Mouse (Mus musculus): ENCODE measurements around the gene Fkbp10. TPM values are rescaled to one million over a fixed set of nuclear protein-coding genes. Genes with fewer than 3 reads are reported as not detected.

Gene Fkbp10
- polyA plus RNA-seq, 1 experiment from 2014 or later: 67.0 TPM

DNA sequence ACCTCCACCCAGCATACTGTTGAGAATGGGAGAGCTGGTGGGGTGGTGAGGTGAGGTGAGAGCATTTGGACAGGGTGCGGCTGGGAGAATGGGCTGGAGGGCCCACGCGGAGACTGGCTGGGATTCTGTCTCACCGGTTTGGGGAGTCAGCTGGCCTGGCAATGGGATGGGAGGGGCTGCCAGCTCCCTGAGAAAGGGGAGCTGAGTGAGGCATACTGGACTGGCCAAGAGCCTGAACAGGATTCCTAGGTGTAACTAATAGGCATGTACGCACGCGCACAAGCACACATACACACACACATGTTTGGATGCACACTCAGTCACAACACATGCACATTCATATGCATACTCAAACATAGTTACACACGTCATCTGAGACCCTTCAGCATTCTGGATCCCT is 9.2 kb upstream of the Fkbp10 start:
- no peak overlapping the region for H3K4me3 ChIP-seq
- WGBS: 83% methylated on average over 8 of the region's 8 CpGs
- no peak overlapping the region for H3K27ac ChIP-seq (replicated peaks)
- H3K9me3 ChIP-seq: no peaks in the 10 kb centered on the region
- peaks cover 34% of the 10 kb centered on the region for H3K36me3 ChIP-seq (replicated peaks)
- no peak for DNase-seq (ENCODE audit: low spot score)
- H3K27me3 ChIP-seq (replicated peaks; ENCODE audit: low read depth, poor library complexity, severe bottlenecking): no peaks in the 10 kb centered on the region; the same call in 1 of the 2 replicates
- peaks cover 32% of the 10 kb centered on the region for H3K4me1 ChIP-seq

DNA sequence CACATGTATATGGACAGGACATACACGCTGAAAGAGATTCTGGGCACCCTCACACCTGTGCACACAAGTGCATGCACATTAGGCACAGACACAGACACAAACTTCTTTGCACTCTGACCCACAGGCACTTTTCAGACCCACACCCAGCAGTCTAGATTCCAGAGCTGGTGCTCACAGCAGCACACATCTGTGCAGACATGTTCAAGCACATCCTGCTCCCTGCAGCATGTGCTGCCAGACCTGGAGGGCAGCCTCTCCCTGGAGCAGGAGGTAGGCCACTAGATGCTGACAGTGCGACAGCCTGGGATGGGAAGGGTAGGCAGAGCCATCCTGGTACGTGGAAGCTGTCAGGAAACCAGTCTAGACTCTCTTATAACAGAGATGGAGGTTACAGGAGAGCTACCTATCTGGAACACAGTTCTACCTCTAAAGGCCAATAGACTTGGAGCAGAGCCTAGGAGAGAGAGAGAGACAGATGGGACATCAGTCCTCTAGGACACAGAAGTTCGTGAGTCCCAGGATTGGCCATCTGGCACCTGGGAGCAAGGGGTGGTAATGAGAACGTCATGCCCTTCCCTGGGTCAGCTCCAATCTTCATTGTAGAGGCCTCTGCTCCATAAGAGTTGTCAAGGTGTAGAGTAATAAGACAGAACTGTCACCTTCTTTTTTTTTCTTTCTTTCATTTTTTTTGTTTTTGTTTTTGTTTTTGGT is 8.3 kb upstream of the Fkbp10 start:
- peaks cover 31% of the 10 kb centered on the region for H3K4me1 ChIP-seq
- H3K4me3 ChIP-seq: no peak overlapping the region
- 84% methylated on average over 5 of the region's 5 CpGs for WGBS

DNA sequence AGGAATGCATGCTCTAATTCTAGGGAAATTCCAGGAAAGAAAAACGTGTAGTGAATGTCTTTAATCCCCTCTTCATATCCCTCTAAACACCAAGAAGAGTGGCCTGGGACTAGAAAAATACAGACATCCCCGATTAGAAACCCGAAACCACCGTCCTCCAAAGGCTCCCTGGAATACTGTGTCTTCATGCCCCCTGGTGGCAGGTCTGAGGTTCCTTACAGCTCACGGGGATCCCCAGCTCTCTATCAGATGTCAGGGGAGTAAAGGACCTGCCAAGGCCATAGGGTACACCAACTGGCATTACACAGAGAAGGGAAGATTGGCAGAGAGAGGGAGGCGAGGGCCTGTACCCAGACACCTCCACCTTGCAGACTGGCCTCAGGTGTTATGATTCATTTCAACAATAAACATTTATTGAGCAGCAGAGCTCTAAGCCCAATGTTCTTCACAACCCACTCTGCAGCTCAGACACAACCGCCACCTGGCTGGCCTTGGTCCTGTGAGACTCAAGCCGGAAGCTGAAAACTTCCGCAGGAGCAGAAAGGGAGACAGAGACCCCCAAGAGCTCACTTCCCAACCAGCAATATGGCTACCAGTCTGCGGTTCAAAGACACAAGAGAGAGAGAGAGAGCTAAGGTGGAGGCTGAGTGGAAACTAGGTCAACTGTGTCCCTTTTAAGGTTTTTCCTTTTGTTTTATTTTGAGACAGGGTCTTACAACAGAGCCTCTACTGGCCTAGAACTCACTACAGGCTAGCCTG is 7.2 kb upstream of the Fkbp10 start:
- no peaks in the 10 kb centered on the region for H3K9me3 ChIP-seq
- 39% methylated on average over 10 of the region's 10 CpGs for WGBS
- H3K27me3 ChIP-seq (replicated peaks; ENCODE audit: low read depth, poor library complexity, severe bottlenecking): no peaks in the 10 kb centered on the region
- peaks cover 36% of the 10 kb centered on the region for H3K4me1 ChIP-seq
- peaks cover 46% of the 10 kb centered on the region for H3K36me3 ChIP-seq (replicated peaks)
- DNase-seq (ENCODE audit: low spot score): peak; percentile 72
- H3K27ac ChIP-seq (replicated peaks): no peak overlapping the region
- H3K4me3 ChIP-seq: no peak overlapping the region

More for the DNA sequence above, 8.3 kb upstream of the Fkbp10 start:
- Histone ChIP-seq H3K27ac (replicated peaks) (no peak overlapping the region), H3K36me3 (replicated peaks) (peaks cover 42% of the 10 kb centered on the region), H3K9me3 (no peaks in the 10 kb centered on the region), H3K27me3 (replicated peaks; ENCODE audit: low read depth, poor library complexity, severe bottlenecking) (no peaks in the 10 kb centered on the region)
- DNase-seq (ENCODE audit: low spot score): no peak

DNA sequence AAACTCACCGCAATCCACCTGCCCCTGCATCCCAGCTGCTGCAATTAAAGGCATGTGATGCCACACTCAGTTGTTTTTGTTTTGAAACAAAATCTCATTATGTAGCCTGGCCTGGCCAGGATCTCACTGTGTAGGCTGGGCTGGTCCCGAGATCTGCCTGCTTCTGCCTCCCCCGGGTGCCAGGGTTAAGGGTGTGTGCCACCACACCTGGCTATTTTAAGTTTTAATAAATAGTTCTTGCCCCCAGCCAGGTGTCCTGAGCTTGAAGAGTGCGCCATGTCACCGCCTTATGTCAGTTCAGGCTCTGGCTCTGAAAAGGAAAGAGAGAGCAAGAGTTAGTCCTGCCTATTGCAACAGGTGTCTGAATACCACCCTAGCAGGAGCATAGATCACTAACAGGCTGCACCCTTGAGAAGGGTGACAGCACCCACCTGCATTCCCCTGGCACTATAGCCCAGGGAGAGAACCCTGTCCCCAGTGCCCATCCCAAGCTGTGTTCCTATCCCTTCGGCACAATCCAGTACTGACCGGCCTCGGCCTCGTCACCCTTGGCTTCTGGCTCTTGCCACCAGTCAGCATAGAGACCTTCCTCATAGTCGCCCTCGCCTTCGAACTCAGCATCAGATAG is 6.5 kb upstream of the Fkbp10 start:
- WGBS: 90% methylated on average over 12 of the region's 12 CpGs
- Histone ChIP-seq H3K4me3 (no peak overlapping the region), H3K36me3 (replicated peaks) (peaks cover 46% of the 10 kb centered on the region), H3K4me1 (peaks cover 43% of the 10 kb centered on the region), H3K27me3 (replicated peaks; ENCODE audit: low read depth, poor library complexity, severe bottlenecking) (0 out of 2 replicates have a peak, but pooled peaks cover 7% of the 10 kb centered on the region), H3K9me3 (no peaks in the 10 kb centered on the region), H3K27ac (replicated peaks) (no peak overlapping the region)
- DNase-seq (ENCODE audit: low spot score): no peak

DNA sequence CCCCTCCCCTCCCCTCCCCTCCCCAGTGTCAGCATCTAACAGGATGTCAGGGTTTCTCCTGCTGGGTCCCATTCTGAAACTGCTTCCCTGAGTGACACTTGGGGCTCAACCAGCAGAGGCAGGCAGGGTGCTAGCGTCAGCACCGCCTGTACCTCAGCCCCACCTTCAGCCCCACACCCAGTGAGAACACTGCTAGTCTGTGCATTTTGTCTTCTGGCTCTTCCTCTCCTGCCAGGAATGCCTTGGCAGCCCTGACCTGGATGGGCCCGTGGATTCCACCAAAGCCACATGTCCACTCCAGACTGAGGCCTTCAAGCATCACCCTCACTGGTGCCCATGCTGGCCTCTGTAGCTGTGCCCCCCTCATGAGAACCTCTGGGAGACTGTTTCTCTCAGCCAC is 5.8 kb upstream of the Fkbp10 start:
- 82% methylated on average over 3 of the region's 3 CpGs for WGBS
- Histone ChIP-seq H3K27me3 (replicated peaks; ENCODE audit: low read depth, poor library complexity, severe bottlenecking) (0 out of 2 replicates have a peak, but pooled peaks cover 9% of the 10 kb centered on the region), H3K4me3 (no peak overlapping the region), H3K36me3 (replicated peaks) (peaks cover 46% of the 10 kb centered on the region), H3K4me1 (peaks cover 50% of the 10 kb centered on the region), H3K9me3 (no peaks in the 10 kb centered on the region), H3K27ac (replicated peaks) (no peak overlapping the region)
- DNase-seq (ENCODE audit: low spot score): no peak

DNA sequence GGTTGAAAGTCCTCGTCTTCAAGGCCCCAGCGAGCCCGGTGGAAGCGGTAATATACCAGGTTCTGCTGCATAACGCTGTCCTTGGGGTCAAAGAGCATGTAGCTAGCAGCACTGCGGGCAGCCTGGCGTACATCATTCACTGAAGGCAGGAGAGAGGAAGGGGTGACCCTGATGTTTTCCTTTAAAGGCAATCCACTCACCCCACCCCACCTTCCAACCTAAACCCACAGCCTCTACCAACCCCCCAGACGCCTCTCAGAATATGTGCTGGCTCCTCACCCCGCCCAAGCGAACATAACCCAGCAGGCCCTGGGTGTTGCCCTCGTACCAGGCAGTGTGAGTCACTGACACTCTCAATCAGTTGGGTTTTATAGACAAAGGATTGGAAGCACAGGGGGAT is 3.8 kb upstream of the Fkbp10 start:
- peaks cover 66% of the 10 kb centered on the region for H3K4me1 ChIP-seq
- peaks cover 16% of the 10 kb centered on the region; the same call in 1 of the 2 replicates for H3K27me3 ChIP-seq (replicated peaks; ENCODE audit: low read depth, poor library complexity, severe bottlenecking)
- H3K27ac ChIP-seq (replicated peaks): peak overlapping the region; percentile 32; the same call in 1 of the 2 replicates
- H3K4me3 ChIP-seq: no peak overlapping the region
- H3K9me3 ChIP-seq: no peaks in the 10 kb centered on the region
- no peak for DNase-seq (ENCODE audit: low spot score)
- WGBS: 90% methylated on average over 11 of the region's 11 CpGs
- peaks cover 46% of the 10 kb centered on the region for H3K36me3 ChIP-seq (replicated peaks)

DNA sequence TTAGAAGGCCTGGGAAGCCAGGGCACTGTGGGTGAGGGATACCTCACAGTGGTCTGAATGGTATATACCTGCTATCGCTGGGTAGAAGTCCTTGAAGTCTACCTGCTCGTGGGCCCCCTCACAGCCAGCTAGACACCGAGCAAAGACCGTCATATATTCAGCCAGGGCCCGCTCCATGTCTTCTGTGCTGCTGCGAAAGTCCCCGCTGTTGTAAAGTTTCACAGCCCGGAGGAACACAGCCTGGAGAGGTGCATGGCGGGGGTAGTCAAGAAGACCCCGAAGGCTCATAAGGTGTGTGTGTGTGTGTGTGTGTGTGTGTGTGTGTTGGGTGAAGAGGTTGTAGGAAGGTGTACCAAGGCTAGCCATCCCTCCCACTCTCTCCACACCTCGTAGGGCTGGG is 2.0 kb upstream of the Fkbp10 start:
- DNase-seq (ENCODE audit: low spot score): no peak
- Histone ChIP-seq H3K4me1 (peaks cover 59% of the 10 kb centered on the region), H3K27me3 (replicated peaks; ENCODE audit: low read depth, poor library complexity, severe bottlenecking) (peaks cover 18% of the 10 kb centered on the region; the same call in 1 of the 2 replicates), H3K27ac (replicated peaks) (peak overlapping the region; percentile 95), H3K36me3 (replicated peaks) (peaks cover 37% of the 10 kb centered on the region), H3K4me3 (peak overlapping the region; percentile 71), H3K9me3 (no peaks in the 10 kb centered on the region)
- WGBS: 82% methylated on average over 11 of the region's 11 CpGs

DNA sequence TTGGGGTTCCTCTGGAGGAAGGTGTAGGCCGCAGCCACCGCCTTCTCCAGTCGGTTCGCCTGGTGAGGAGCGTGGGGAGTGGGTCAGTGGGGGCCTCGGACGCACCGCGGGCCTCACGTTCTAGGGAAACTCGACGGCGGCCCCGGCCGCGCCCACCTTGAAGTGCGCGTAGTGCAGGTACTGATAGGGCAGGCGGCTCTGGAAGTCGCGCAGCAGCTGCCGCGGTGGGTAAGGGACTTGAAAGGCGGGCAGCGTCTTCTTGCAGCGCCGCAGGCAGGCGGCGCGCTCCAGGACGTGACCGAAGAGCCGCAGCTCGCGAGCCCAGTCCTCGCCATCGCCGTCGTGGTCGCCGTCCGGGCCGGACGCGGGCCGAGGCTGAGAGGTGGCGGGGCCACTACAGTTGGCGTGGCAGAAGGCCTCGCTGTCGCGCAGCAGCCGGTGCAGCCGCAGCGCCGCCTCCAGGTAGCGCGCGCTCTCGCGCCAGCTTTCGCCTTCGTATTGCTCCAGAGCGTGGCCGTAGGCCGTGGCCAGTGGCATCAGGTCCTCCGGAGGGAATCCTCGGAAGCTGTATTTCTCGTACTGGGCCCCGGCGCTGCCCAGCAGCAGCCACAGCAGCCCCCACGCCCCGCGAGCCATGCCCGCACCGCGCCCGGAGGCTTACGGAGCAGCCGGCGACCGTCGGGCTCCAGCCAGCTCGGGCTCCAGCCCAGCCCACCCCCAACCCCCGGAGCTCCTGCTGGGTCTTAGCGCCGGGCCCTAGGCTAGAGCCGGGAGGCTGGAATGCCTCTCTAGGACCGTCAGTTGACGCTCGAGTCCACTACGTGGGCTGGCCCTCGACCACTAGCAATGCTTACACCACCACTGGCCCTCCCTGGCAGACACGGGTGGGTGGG is 1.2 kb upstream of the Fkbp10 start, which contains the start of gene P3h4:
Gene P3h4 (minus strand): TSS at position 816 of the 893 bp plus-strand sequence.
- WGBS: 1% methylated on average over 93 of the region's 93 CpGs
- Histone ChIP-seq H3K9me3 (no peaks in the 10 kb centered on the region), H3K27me3 (replicated peaks; ENCODE audit: low read depth, poor library complexity, severe bottlenecking) (peaks cover 18% of the 10 kb centered on the region; the same call in 1 of the 2 replicates), H3K4me1 (peaks cover 59% of the 10 kb centered on the region), H3K27ac (replicated peaks) (peak within 1 kb of the TSS; percentile 95), H3K36me3 (replicated peaks) (peaks cover 33% of the 10 kb centered on the region), H3K4me3 (peak within 1 kb of the TSS; percentile 71)
- peak; percentile 94 for DNase-seq (ENCODE audit: low spot score)

DNA sequence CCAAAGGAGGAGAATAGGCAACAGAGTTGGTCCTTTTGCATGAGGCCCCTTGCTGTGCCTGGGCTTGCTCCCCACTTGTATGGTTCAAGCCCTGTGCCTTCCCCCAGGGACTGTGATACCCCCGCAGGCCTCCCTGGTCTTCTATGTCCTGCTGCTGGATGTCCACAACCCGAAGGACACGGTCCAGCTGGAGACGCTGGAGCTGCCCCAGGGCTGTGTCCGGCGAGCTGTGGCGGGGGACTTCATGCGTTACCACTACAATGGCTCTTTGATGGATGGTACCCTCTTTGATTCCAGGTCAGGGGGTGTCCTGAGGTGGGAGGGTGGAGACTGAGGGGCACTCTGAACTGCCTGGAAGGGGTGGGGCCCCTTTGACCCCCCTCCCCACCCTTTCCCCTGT is 6.0 kb downstream of the Fkbp10 start:
- Histone ChIP-seq H3K4me3 (no peak overlapping the region), H3K4me1 (peaks cover 17% of the 10 kb centered on the region), H3K36me3 (replicated peaks) (peaks cover 67% of the 10 kb centered on the region), H3K27ac (replicated peaks) (no peak overlapping the region), H3K27me3 (replicated peaks; ENCODE audit: low read depth, poor library complexity, severe bottlenecking) (peaks cover 4% of the 10 kb centered on the region; the same call in 1 of the 2 replicates), H3K9me3 (no peaks in the 10 kb centered on the region)
- no peak for DNase-seq (ENCODE audit: low spot score)
- 43% methylated on average over 8 of the region's 8 CpGs for WGBS

DNA sequence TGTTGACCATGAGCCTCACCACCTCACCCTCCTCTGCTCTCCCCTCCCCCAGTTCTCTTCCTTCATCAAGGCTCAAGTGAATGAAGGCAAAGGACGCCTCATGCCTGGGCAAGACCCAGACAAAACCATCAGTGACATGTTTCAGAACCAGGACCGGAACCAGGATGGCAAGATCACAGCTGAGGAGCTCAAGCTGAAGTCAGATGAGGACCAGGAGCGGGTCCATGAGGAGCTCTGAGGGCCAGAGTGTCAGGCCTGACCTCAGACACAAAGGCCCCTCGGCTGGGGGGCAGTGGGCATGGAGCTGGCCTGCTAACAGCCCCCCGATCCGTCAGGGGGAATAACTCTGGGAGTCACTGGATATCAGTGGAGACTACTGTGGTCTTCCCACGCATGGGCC is 8.3 kb downstream of the Fkbp10 start:
- H3K4me1 ChIP-seq: 0 out of 2 replicates have a peak, but pooled peaks cover 9% of the 10 kb centered on the region
- WGBS: 92% methylated on average over 7 of the region's 7 CpGs
- no peaks in the 10 kb centered on the region for H3K27me3 ChIP-seq (replicated peaks; ENCODE audit: low read depth, poor library complexity, severe bottlenecking)
- peaks cover 82% of the 10 kb centered on the region for H3K36me3 ChIP-seq (replicated peaks)
- no peak overlapping the region for H3K27ac ChIP-seq (replicated peaks)
- no peak for DNase-seq (ENCODE audit: low spot score)
- no peaks in the 10 kb centered on the region for H3K9me3 ChIP-seq
- no peak overlapping the region for H3K4me3 ChIP-seq

DNA sequence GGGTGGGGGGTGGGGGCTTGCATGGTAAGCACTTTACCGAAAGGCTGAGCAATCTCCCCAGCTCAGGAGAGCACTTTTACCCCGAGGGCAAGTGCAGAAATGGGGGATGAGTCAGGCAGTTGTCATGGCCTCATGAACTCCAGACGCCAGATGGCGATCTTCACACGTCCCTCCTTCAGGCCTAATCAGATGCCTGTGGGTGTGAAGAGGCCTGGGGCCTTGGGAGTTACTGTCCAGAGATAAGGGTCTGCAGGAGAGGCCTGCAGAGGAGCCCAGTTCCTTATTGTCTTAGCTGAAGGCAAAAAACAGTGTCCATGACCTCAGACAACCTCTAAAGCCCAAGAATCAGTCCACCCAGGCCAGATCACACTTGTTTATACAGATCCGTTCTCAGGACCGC is 10.4 kb downstream of the Fkbp10 start:
- 42% methylated on average over 7 of the region's 7 CpGs for WGBS
- 0 out of 2 replicates have a peak, but pooled peaks cover 8% of the 10 kb centered on the region for H3K4me1 ChIP-seq
- peaks cover 88% of the 10 kb centered on the region for H3K36me3 ChIP-seq (replicated peaks)
- no peak overlapping the region for H3K4me3 ChIP-seq
- H3K9me3 ChIP-seq: no peaks in the 10 kb centered on the region
- no peak overlapping the region for H3K27ac ChIP-seq (replicated peaks)
- DNase-seq (ENCODE audit: low spot score): peak; percentile 46
- no peaks in the 10 kb centered on the region for H3K27me3 ChIP-seq (replicated peaks; ENCODE audit: low read depth, poor library complexity, severe bottlenecking)

DNA sequence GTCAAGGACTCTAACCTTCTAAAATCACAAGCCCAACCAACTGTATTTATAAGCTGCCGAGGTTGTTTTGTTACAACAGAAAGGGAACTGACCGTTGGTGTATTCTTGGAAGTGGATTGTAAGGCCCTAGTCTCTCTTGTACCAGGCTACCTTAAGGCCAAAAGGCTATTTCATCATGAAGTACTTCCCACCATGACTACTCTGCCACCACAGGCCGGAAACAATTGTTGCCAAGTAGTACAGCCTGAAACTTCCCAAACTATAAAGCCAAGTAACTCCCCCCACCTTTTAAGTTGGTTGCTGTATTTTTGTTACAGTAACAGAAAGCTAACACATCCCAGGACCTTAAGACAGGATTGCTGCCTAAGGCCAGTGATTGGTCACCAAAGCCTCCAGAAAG is 11.3 kb downstream of the Fkbp10 start:
- Histone ChIP-seq H3K4me1 (no peaks in the 10 kb centered on the region), H3K27me3 (replicated peaks; ENCODE audit: low read depth, poor library complexity, severe bottlenecking) (no peaks in the 10 kb centered on the region), H3K27ac (replicated peaks) (no peak overlapping the region), H3K36me3 (replicated peaks) (peaks cover 88% of the 10 kb centered on the region), H3K4me3 (no peak overlapping the region), H3K9me3 (no peaks in the 10 kb centered on the region)
- 95% methylated on average over 3 of the region's 3 CpGs for WGBS
- DNase-seq (ENCODE audit: low spot score): no peak
